Mouse (Mus musculus) intestine, embryonic 14.5 days (tissue): ENCODE results near the gene Deaf1. TPM values are rescaled to one million over a fixed set of nuclear protein-coding genes. Genes with fewer than 3 reads are reported as not detected.

ENCODE experiments used
- ATAC-seq: fragments of 200-750 bp; cut with Nextera tagmentation; replicated peaks from 2 replicates; pipeline ENCODE4 v1.8.0; 2017; ENCODE audit warnings: low read depth, moderate number of reproducible peaks, moderate TSS enrichment, moderate library complexity; ENCODE audit not compliant: low FRiP score, low TSS enrichment
- DNase-seq: peaks from one replicate; pipeline ENCODE4 v3.0.0-alpha.2; 2018; ENCODE audit warnings: low spot score
- H3K27ac ChIP-seq: fragments of 300-500 bp; sonication (generic); 2 replicates; pipeline ENCODE4 v1.5.1; 2014; ENCODE audit warnings: low read depth, mild to moderate bottlenecking, control low read depth
- H3K27me3 ChIP-seq: fragments of 300-500 bp; sonication (generic); replicated peaks from 2 replicates; pipeline ENCODE4 v1.6.1; 2014; ENCODE audit warnings: low read length, control low read depth; ENCODE audit not compliant: control insufficient read depth, insufficient read depth
- H3K36me3 ChIP-seq: fragments of 300-500 bp; sonication (generic); 2 replicates; pipeline ENCODE4 v1.6.1; 2014; ENCODE audit warnings: low read length, control low read depth; ENCODE audit not compliant: control insufficient read depth, insufficient read depth
- H3K4me1 ChIP-seq: fragments of 300-500 bp; sonication (generic); replicated peaks from 2 replicates; pipeline ENCODE4 v1.6.1; 2014; ENCODE audit warnings: low read length, control low read depth, mixed read lengths; ENCODE audit not compliant: control insufficient read depth, insufficient read depth
- H3K4me2 ChIP-seq: fragments of 300-500 bp; sonication (generic); 2 replicates; pipeline ENCODE4 v1.6.1; 2014; ENCODE audit warnings: low read length
- H3K4me3 ChIP-seq: fragments of 300-500 bp; sonication (generic); 2 replicates; pipeline ENCODE4 v1.5.1; 2014; ENCODE audit warnings: low read depth, low read length, control low read depth, mixed read lengths
- H3K9ac ChIP-seq: fragments of 300-500 bp; sonication (generic); 2 replicates; pipeline ENCODE4 v1.6.1; 2014; ENCODE audit warnings: mild to moderate bottlenecking, low read length
- H3K9me3 ChIP-seq: fragments of 300-500 bp; sonication (generic); 2 replicates; pipeline ENCODE4 v1.6.1; 2016; ENCODE audit warnings: low read length, control low read depth; ENCODE audit not compliant: control insufficient read depth
- WGBS: fragments of 180-500 bp; shearing (Covaris S2); extraction: QIAGEN DNeasy Blood & Tissue Kit; methylation state at CpG from one replicate; pipeline ENCODE4 v1.1.7; 2014; 5-methylcytosine and 5-hydroxymethylcytosine counted together
- polyA plus RNA-seq: library from polyadenylated mRNA; unstranded; fragments of >200 nt; fragmentation: Nextera tagmentation; extraction: Ambion mirVana; gene quantifications from 2 replicates; pipeline ENCODE4 v1.2.1, GENCODE M21; 2014

Gene Deaf1
- polyA plus RNA-seq, 1 experiment from 2014 or later, result 90.9 TPM

- Histone ChIP-seq H3K9ac (no peak overlapping the region), H3K4me3 (no peak overlapping the region), H3K36me3 (peaks cover 99% of the 10 kb centered on the region), H3K4me2 (no peak overlapping the region), H3K27ac (no peak overlapping the region), H3K4me1 (no peaks in the 10 kb centered on the region), H3K27me3 (no peaks in the 10 kb centered on the region), H3K9me3 (no peaks in the 10 kb centered on the region)
- no peak for DNase-seq
- no peak for ATAC-seq
- 81% methylated on average over 1 of the region's 1 CpGs for WGBS
Observed at GRCm38 (mm10) chr7:141317619-141318132, 9.8 kb downstream of the Deaf1 start.

DNA sequence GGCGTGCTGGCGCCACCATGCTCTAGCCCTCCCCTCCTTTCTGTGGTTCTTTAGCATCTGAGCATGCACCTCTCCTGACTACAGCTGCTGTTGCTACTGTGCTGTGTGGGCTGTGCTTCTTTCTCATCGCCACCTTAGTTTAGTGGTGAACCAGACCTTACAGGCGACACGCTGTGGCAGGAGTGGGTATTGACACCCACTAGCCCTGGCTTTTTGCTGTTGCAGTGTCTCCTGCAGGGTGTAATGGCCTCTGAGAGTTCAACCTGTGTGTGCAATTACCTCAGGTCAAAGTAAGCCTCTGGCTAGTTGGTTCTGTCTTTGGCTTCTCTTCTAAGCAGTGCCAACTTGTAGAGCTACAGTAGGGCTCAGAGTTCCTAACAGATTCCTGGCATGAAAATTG is 11.5 kb downstream of the Deaf1 start:
- Histone ChIP-seq H3K9me3 (no peaks in the 10 kb centered on the region), H3K36me3 (peaks cover 97% of the 10 kb centered on the region), H3K4me1 (no peaks in the 10 kb centered on the region), H3K4me2 (no peak overlapping the region), H3K9ac (no peak overlapping the region), H3K27ac (no peak overlapping the region), H3K4me3 (no peak overlapping the region), H3K27me3 (no peaks in the 10 kb centered on the region)
- ATAC-seq (0 out of 2 replicates have a peak, but pooled peaks have one; percentile 46), DNase-seq (no peak)
- 74% methylated on average over 5 of the region's 5 CpGs for WGBS

DNA sequence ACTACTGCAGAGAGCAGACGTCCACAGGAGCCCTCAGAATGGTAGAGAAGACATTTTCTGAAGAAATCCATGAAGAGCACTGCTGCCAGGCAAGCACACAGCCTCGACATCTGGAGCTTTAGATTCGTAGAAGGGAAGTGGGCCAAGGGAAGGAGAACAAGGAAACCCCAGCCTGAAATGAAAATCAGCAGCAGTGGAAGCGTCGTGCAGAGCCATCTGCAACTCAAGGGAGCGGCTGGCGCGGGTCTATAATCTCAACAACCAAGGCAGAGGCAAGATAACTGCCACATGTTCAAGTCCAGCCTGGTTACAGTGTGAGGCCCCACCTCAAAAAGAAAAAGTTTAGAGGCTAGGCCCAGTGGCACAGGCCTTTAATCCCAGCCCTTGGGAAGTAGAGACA is 12.4 kb downstream of the Deaf1 start:
- Histone ChIP-seq H3K36me3 (peaks cover 97% of the 10 kb centered on the region), H3K27me3 (no peaks in the 10 kb centered on the region), H3K9ac (no peak overlapping the region), H3K4me3 (no peak overlapping the region), H3K4me1 (no peaks in the 10 kb centered on the region), H3K27ac (no peak overlapping the region), H3K9me3 (no peaks in the 10 kb centered on the region), H3K4me2 (no peak overlapping the region)
- ATAC-seq (no peak), DNase-seq (no peak)
- WGBS, result 85% methylated on average over 8 of the region's 8 CpGs

GRCm38 (mm10) chr7:141314416-141314815 is 13.1 kb downstream of the Deaf1 start:
- Histone ChIP-seq H3K4me1 (no peaks in the 10 kb centered on the region), H3K36me3 (peaks cover 97% of the 10 kb centered on the region)
- 94% methylated on average over 2 of the region's 2 CpGs for WGBS

GRCm38 (mm10) chr7:141304537-141304936 is 23.0 kb downstream of the Deaf1 start:
- Histone ChIP-seq H3K4me3 (no peak overlapping the region), H3K4me1 (no peaks in the 10 kb centered on the region), H3K4me2 (no peak overlapping the region), H3K9me3 (no peaks in the 10 kb centered on the region), H3K27ac (no peak overlapping the region), H3K9ac (no peak overlapping the region), H3K36me3 (peaks cover 96% of the 10 kb centered on the region), H3K27me3 (no peaks in the 10 kb centered on the region)
- ATAC-seq (no peak), DNase-seq (no peak)
- 80% methylated on average over 4 of the region's 4 CpGs for WGBS

More at GRCm38 (mm10) chr7:141314416-141314815, 13.1 kb downstream of the Deaf1 start:
- Histone ChIP-seq H3K27me3 (no peaks in the 10 kb centered on the region), H3K9ac (no peak overlapping the region), H3K27ac (no peak overlapping the region), H3K4me3 (no peak overlapping the region), H3K9me3 (no peaks in the 10 kb centered on the region), H3K4me2 (no peak overlapping the region)
- ATAC-seq, result no peak
- DNase-seq, result no peak

DNA sequence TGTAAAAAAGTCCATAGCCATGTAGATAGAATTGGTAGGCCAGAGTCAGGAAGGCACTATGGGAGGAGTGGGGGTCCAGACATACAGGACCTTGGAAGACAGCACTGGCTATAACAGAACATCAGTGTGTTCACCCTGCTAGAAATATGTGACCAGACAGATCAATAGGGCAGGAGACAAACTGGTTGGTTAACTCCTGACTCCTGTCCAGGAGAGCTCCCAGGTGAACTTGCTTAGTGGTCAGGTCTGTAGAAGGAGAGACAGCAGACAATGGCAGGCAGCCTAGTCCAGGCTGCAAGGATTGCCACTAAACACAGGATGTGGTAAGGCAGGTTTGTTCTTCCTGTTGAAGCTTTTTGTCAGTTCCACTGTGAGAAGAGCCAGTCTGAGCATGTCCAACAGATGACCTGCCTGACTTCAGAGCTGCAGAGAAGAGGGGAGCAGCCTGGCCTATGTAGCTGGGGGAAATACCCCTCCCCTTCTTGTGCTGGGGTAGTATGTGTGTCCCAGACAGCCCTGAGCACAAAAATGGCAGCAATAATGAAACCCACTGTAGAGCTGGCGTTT is 24.7 kb downstream of the Deaf1 start:
- H3K36me3 ChIP-seq, result peaks cover 89% of the 10 kb centered on the region
- no peak overlapping the region for H3K4me2 ChIP-seq
- no peak overlapping the region for H3K27ac ChIP-seq
- H3K4me1 ChIP-seq, result no peaks in the 10 kb centered on the region
- ATAC-seq (no peak), DNase-seq (no peak)
- H3K9me3 ChIP-seq, result no peaks in the 10 kb centered on the region
- WGBS, result 84% methylated on average over 1 of the region's 1 CpGs
- H3K27me3 ChIP-seq, result no peaks in the 10 kb centered on the region
- no peak overlapping the region for H3K4me3 ChIP-seq
- H3K9ac ChIP-seq, result no peak overlapping the region

- no peak overlapping the region for H3K4me2 ChIP-seq
- no peak overlapping the region for H3K27ac ChIP-seq
- H3K27me3 ChIP-seq, result no peaks in the 10 kb centered on the region
- no peaks in the 10 kb centered on the region for H3K9me3 ChIP-seq
- WGBS, result 99% methylated on average over 9 of the region's 9 CpGs
- no peaks in the 10 kb centered on the region for H3K4me1 ChIP-seq
- ATAC-seq (no peak), DNase-seq (no peak)
- no peak overlapping the region for H3K9ac ChIP-seq
- no peak overlapping the region for H3K4me3 ChIP-seq
- H3K36me3 ChIP-seq, result peaks cover 86% of the 10 kb centered on the region
Observed at GRCm38 (mm10) chr7:141301386-141301785, 26.1 kb downstream of the Deaf1 start.

GRCm38 (mm10) chr7:141299175-141299574 is 28.3 kb downstream of the Deaf1 start:
- ATAC-seq, result no peak
- H3K4me3 ChIP-seq, result no peak overlapping the region
- 93% methylated on average over 8 of the region's 8 CpGs for WGBS
- no peak overlapping the region for H3K9ac ChIP-seq
- peaks cover 6% of the 10 kb centered on the region for H3K4me1 ChIP-seq
- peaks cover 20% of the 10 kb centered on the region for H3K27me3 ChIP-seq
- peaks cover 66% of the 10 kb centered on the region for H3K36me3 ChIP-seq
- H3K9me3 ChIP-seq, result no peaks in the 10 kb centered on the region
- H3K27ac ChIP-seq, result no peak overlapping the region
- no peak overlapping the region for H3K4me2 ChIP-seq
- no peak for DNase-seq
